Mouse (Mus musculus) MEL (cell line): ENCODE results near the gene Tyrobp. TPM values are rescaled to one million over a fixed set of nuclear protein-coding genes. Genes with fewer than 3 reads are reported as not detected.

Experiments used
- DNase-seq: peaks from one replicate; pipeline ENCODE4 v3.0.0; 2011; ENCODE audit warnings: low read depth, low spot score
- H3K27ac ChIP-seq: 2 replicates; pipeline ENCODE4 v1.5.1; 2012; ENCODE audit warnings: low read depth, mild to moderate bottlenecking, control low read depth, low read length, moderate library complexity; ENCODE audit not compliant: control insufficient read depth
- H3K27me3 ChIP-seq, 2 experiments: fragments of 150-350 bp in 1 of 2; sonication (generic) in 1 of 2; 2 replicates each; pipeline ENCODE4 v1.6.1; 2012; ENCODE audit warnings: low read length in 2 of 2, mild to moderate bottlenecking in 2 of 2, improper control_type of control experiment in 1 of 2, moderate library complexity in 1 of 2; ENCODE audit not compliant: insufficient read depth in 2 of 2, control insufficient read depth in 1 of 2
- H3K36me3 ChIP-seq, 2 experiments: 2 replicates each; pipeline ENCODE4 v1.6.1; 2012 to 2014; ENCODE audit warnings: low read length in 2 of 2, improper control_type of control experiment in 1 of 2, inconsistent platforms in 1 of 2, mild to moderate bottlenecking in 1 of 2; ENCODE audit not compliant: insufficient read depth in 2 of 2, control insufficient read depth in 1 of 2
- H3K4me1 ChIP-seq, 2 experiments: fragments of 150-350 bp in 1 of 2; sonication (generic) in 1 of 2; 2 replicates each; pipeline ENCODE4 v1.6.1; 2012; ENCODE audit warnings: low read length in 2 of 2, improper control_type of control experiment in 1 of 2, mild to moderate bottlenecking in 1 of 2; ENCODE audit not compliant: insufficient read depth in 2 of 2, control insufficient read depth in 1 of 2
- H3K4me3 ChIP-seq, 2 experiments: fragments of 150-350 bp in 1 of 2; sonication (generic) in 1 of 2; 2 replicates each; pipeline ENCODE4 v1.5.1; 2012; ENCODE audit warnings: low read depth in 2 of 2, low read length in 2 of 2, mild to moderate bottlenecking in 2 of 2, moderate library complexity in 2 of 2, control low read depth in 1 of 2, improper control_type of control experiment in 1 of 2; ENCODE audit not compliant: control insufficient read depth in 1 of 2, insufficient read depth in 1 of 2
- H3K79me2 ChIP-seq: 2 replicates; pipeline ENCODE4 v1.6.1; 2012; ENCODE audit warnings: mild to moderate bottlenecking, low read length, moderate library complexity; ENCODE audit not compliant: control insufficient read depth, poor library complexity, insufficient read depth
- H3K9ac ChIP-seq: 2 replicates; pipeline ENCODE4 v1.6.1; 2012; ENCODE audit warnings: low read depth, mild to moderate bottlenecking, control low read depth, low read length, moderate library complexity; ENCODE audit not compliant: control insufficient read depth, poor library complexity, severe bottlenecking
- H3K9me3 ChIP-seq: fragments of 150-350 bp; sonication (generic); replicated peaks from 2 replicates; pipeline ENCODE4 v1.6.1; 2012; ENCODE audit warnings: mild to moderate bottlenecking, low read length, improper control_type of control experiment, moderate library complexity; ENCODE audit not compliant: insufficient read depth
- BHLHE40 ChIP-seq: IDR thresholded peaks from 2 replicates; pipeline ENCODE4 v1.6.1; 2012; ENCODE audit warnings: low read depth, mild to moderate bottlenecking, inconsistent platforms, low read length, improper control_type of control experiment, borderline replicate concordance
- CHD1 ChIP-seq: IDR thresholded peaks from 2 replicates; pipeline ENCODE4 v1.6.1; 2012; ENCODE audit warnings: low read depth, mild to moderate bottlenecking, inconsistent platforms, low read length, improper control_type of control experiment
- CHD2 ChIP-seq: IDR thresholded peaks from 2 replicates; pipeline ENCODE4 v1.6.1; 2011; ENCODE audit warnings: low read length, improper control_type of control experiment
- CTCF ChIP-seq, 3 experiments: IDR thresholded peaks in 2 of 3; conservative IDR thresholded peaks in 1 of 3; 2 replicates each; pipeline ENCODE4 v1.5.1; 2011 to 2012; ENCODE audit warnings: low read length in 3 of 3, low read depth in 2 of 3, mild to moderate bottlenecking in 2 of 3, improper control_type of control experiment in 1 of 3, inconsistent platforms in 1 of 3, mixed read lengths in 1 of 3, moderate library complexity in 1 of 3; ENCODE audit not compliant: control insufficient read depth in 1 of 3, insufficient read depth in 1 of 3, poor library complexity in 1 of 3, severe bottlenecking in 1 of 3
- E2F4 ChIP-seq: IDR thresholded peaks from 2 replicates; pipeline ENCODE4 v1.6.1; 2011; ENCODE audit warnings: low read depth, low read length, improper control_type of control experiment, borderline replicate concordance
- ELF1 ChIP-seq: IDR thresholded peaks from 2 replicates; pipeline ENCODE4 v1.6.1; 2014; ENCODE audit warnings: low read depth, mild to moderate bottlenecking, inconsistent platforms, low read length, improper control_type of control experiment, moderate library complexity
- EP300 ChIP-seq, 2 experiments: IDR thresholded peaks; 2 replicates each; pipeline ENCODE4 v1.6.1; 2011; ENCODE audit warnings: improper control_type of control experiment in 2 of 2, low read length in 2 of 2, low read depth in 1 of 2, mild to moderate bottlenecking in 1 of 2
- ETS1 ChIP-seq: IDR thresholded peaks from 2 replicates; pipeline ENCODE4 v1.6.1; 2012; ENCODE audit warnings: low read depth, mild to moderate bottlenecking, inconsistent platforms, low read length, improper control_type of control experiment, moderate library complexity
- GATA1 ChIP-seq: IDR thresholded peaks from 2 replicates; pipeline ENCODE4 v1.6.1; 2011; ENCODE audit warnings: low read depth, low read length, improper control_type of control experiment
- JUND ChIP-seq: IDR thresholded peaks from 2 replicates; pipeline ENCODE4 v1.6.1; 2011; ENCODE audit warnings: low read depth, mild to moderate bottlenecking, improper control_type of control experiment, low read length
- KAT2A ChIP-seq: conservative IDR thresholded peaks from 2 replicates; pipeline ENCODE4 v1.6.1; 2012; ENCODE audit warnings: low read depth, low read length, improper control_type of control experiment, inconsistent platforms
- MAFK ChIP-seq: IDR thresholded peaks from 2 replicates; pipeline ENCODE4 v1.6.1; 2011; ENCODE audit warnings: low read depth, mild to moderate bottlenecking, low read length, improper control_type of control experiment, borderline replicate concordance
- MAZ ChIP-seq: IDR thresholded peaks from 2 replicates; pipeline ENCODE4 v1.6.1; 2012; ENCODE audit warnings: low read depth, mild to moderate bottlenecking, inconsistent platforms, low read length, improper control_type of control experiment
- MEF2A ChIP-seq: IDR thresholded peaks from 2 replicates; pipeline ENCODE4 v1.6.1; 2014; ENCODE audit warnings: low read depth, mild to moderate bottlenecking, inconsistent platforms, low read length, improper control_type of control experiment; ENCODE audit not compliant: poor library complexity, insufficient replicate concordance, severe bottlenecking; ENCODE audit errors: extremely low read depth
- MXI1 ChIP-seq: IDR thresholded peaks from 2 replicates; pipeline ENCODE4 v1.6.1; 2011; ENCODE audit warnings: mild to moderate bottlenecking, low read depth, low read length, improper control_type of control experiment
- MYB ChIP-seq: IDR thresholded peaks from 2 replicates; pipeline ENCODE4 v1.6.1; 2011; ENCODE audit warnings: mild to moderate bottlenecking, low read depth, low read length, improper control_type of control experiment
- MYC ChIP-seq: IDR thresholded peaks from 2 replicates; pipeline ENCODE4 v1.6.1; 2011; ENCODE audit warnings: low read depth, mild to moderate bottlenecking, low read length, improper control_type of control experiment, moderate library complexity
- NELFE ChIP-seq: IDR thresholded peaks from 2 replicates; pipeline ENCODE4 v1.6.1; 2011; ENCODE audit warnings: low read depth, low read length, improper control_type of control experiment
- NRF1 ChIP-seq: IDR thresholded peaks from 2 replicates; pipeline ENCODE4 v1.6.1; 2014; ENCODE audit warnings: low read depth, mild to moderate bottlenecking, inconsistent platforms, low read length, improper control_type of control experiment, moderate library complexity; ENCODE audit not compliant: poor library complexity, insufficient read depth, severe bottlenecking
- POLR2A ChIP-seq, 2 experiments: IDR thresholded peaks; 2 replicates each; pipeline ENCODE4 v1.6.1; 2011 to 2012; ENCODE audit warnings: low read length in 2 of 2, mild to moderate bottlenecking in 2 of 2, control low read depth in 1 of 2, improper control_type of control experiment in 1 of 2, low read depth in 1 of 2, moderate library complexity in 1 of 2; ENCODE audit not compliant: control insufficient read depth in 1 of 2, insufficient read depth in 1 of 2, poor library complexity in 1 of 2
- POLR2AphosphoS2 ChIP-seq: IDR thresholded peaks from 2 replicates; pipeline ENCODE4 v1.6.1; 2011; ENCODE audit warnings: low read length, improper control_type of control experiment
- POLR2AphosphoS5 ChIP-seq: IDR thresholded peaks from 2 replicates; pipeline ENCODE4 v1.6.1; 2012; ENCODE audit warnings: low read depth, borderline replicate concordance, mild to moderate bottlenecking, inconsistent platforms, low read length, moderate library complexity, mixed read lengths
- RCOR1 ChIP-seq: IDR thresholded peaks from 2 replicates; pipeline ENCODE4 v1.6.1; 2012; ENCODE audit warnings: low read depth, mild to moderate bottlenecking, inconsistent platforms, low read length, improper control_type of control experiment
- SMC3 ChIP-seq: IDR thresholded peaks from 2 replicates; pipeline ENCODE4 v1.6.1; 2011; ENCODE audit warnings: low read depth, low read length, improper control_type of control experiment
- TAL1 ChIP-seq: IDR thresholded peaks from 2 replicates; pipeline ENCODE4 v1.6.1; 2012; ENCODE audit warnings: mild to moderate bottlenecking, inconsistent platforms, low read length, moderate library complexity, mixed read lengths
- TBP ChIP-seq: IDR thresholded peaks from 2 replicates; pipeline ENCODE4 v1.8.0; 2011; ENCODE audit warnings: low read depth, low read length, improper control_type of control experiment
- USF1 ChIP-seq: IDR thresholded peaks from 2 replicates; pipeline ENCODE4 v1.6.1; 2014; ENCODE audit warnings: low read depth, mild to moderate bottlenecking, inconsistent platforms, low read length, improper control_type of control experiment, moderate library complexity
- USF2 ChIP-seq, 2 experiments: IDR thresholded peaks; 2 replicates each; pipeline ENCODE4 v1.6.1; 2011 to 2012; ENCODE audit warnings: improper control_type of control experiment in 2 of 2, low read length in 2 of 2, borderline replicate concordance in 1 of 2, inconsistent platforms in 1 of 2, low read depth in 1 of 2, mild to moderate bottlenecking in 1 of 2; ENCODE audit not compliant: insufficient read depth in 1 of 2
- polyA plus RNA-seq, 2 experiments: library from polyadenylated mRNA; stranded (reverse) in 1 of 2; unstranded in 1 of 2; fragments of >175 nt in 1 of 2; fragments of >200 nt in 1 of 2; gene quantifications; 2 replicates each; pipeline versions ENCODE4 v1.2.1 to v1.2.4; 2012; ENCODE audit warnings: low replicate concordance in 2 of 2, low read depth in 1 of 2; ENCODE audit not compliant: insufficient read length in 2 of 2, insufficient read depth in 1 of 2, missing spikeins in 1 of 2
- total RNA-seq: library from RNA; depleted of rRNA; stranded (reverse); fragments of 300-350 nt; gene quantifications from 2 replicates; pipeline ENCODE4 v1.2.3, GENCODE M21; 2012

Tyrobp gene
- total and polyA plus RNA-seq, 3 experiments = 2.8 to 13.6 TPM; not detected in 1

- no peak overlapping the region for H3K9ac ChIP-seq
- no peaks in the 10 kb centered on the region for H3K9me3 ChIP-seq
- no peak overlapping the region for H3K4me3 ChIP-seq
- no peaks in the 10 kb centered on the region for H3K36me3 ChIP-seq
- TF ChIP-seq USF2 (IDR thresholded peaks at IDR 0.05; ENCODE audit: borderline replicate concordance in 1 of 2, insufficient read depth in 1 of 2, low read depth in 1 of 2, low read length in 2 of 2) = no peak
- TF ChIP-seq POLR2AphosphoS5 = no peak
- no peak for TF ChIP-seq BHLHE40
- TF ChIP-seq KAT2A = no peak
- no peak for TF ChIP-seq POLR2AphosphoS2
- TF ChIP-seq MAFK = no peak
- TF ChIP-seq JUND = no peak
- no peak for TF ChIP-seq NRF1
- no peak for TF ChIP-seq MEF2A
- no peak for TF ChIP-seq MXI1
- TF ChIP-seq CTCF (IDR thresholded peaks at IDR 0.05 in 2 of 3, conservative IDR thresholded peaks at IDR 0.05 in 1 of 3; ENCODE audit: control insufficient read depth in 1 of 3, insufficient read depth in 1 of 3, low read depth in 2 of 3, low read length in 3 of 3, poor library complexity in 1 of 3, severe bottlenecking in 1 of 3) = no peak
- TF ChIP-seq TAL1 = no peak
- no peak for TF ChIP-seq SMC3
- TF ChIP-seq RCOR1 = no peak
- no peak for TF ChIP-seq ETS1
- no peak for TF ChIP-seq NELFE
- TF ChIP-seq GATA1 = no peak
- TF ChIP-seq E2F4 = no peak
- no peak overlapping the region for H3K27ac ChIP-seq
- no peak for DNase-seq
- H3K4me1 ChIP-seq = no peaks in the 10 kb centered on the region
- H3K79me2 ChIP-seq = no peaks in the 10 kb centered on the region
- H3K27me3 ChIP-seq = peaks cover 0 to 1% of the 10 kb centered on the region in 2 experiments; a peak in 3 of 4 replicates
These were observed 45.9 kb downstream of the Tyrobp start for GRCm38 (mm10) chr7:30459484-30459883.

- no peak for DNase-seq
- TF ChIP-seq MYB = no peak
- TF ChIP-seq POLR2AphosphoS2 = no peak
- TF ChIP-seq USF1 = no peak
- TF ChIP-seq TAL1 = no peak
- TF ChIP-seq POLR2A (IDR thresholded peaks at IDR 0.05; ENCODE audit: control insufficient read depth in 1 of 2, insufficient read depth in 1 of 2, low read depth in 1 of 2, low read length in 2 of 2, poor library complexity in 1 of 2) = no peak
- no peak for TF ChIP-seq BHLHE40
- no peak for TF ChIP-seq EP300 (IDR thresholded peaks at IDR 0.05; ENCODE audit: low read depth in 1 of 2, low read length in 2 of 2)
- TF ChIP-seq ELF1 = no peak
- TF ChIP-seq MAFK = no peak
- no peak for TF ChIP-seq TBP
- no peak for TF ChIP-seq MEF2A
- no peak for TF ChIP-seq CHD2
- no peak for TF ChIP-seq MXI1
- no peak for TF ChIP-seq MAZ
- no peak for TF ChIP-seq NELFE
- no peak for TF ChIP-seq MYC
- TF ChIP-seq JUND = no peak
- no peak for TF ChIP-seq CTCF (IDR thresholded peaks at IDR 0.05 in 2 of 3, conservative IDR thresholded peaks at IDR 0.05 in 1 of 3; ENCODE audit: control insufficient read depth in 1 of 3, insufficient read depth in 1 of 3, low read depth in 2 of 3, low read length in 3 of 3, poor library complexity in 1 of 3, severe bottlenecking in 1 of 3)
- TF ChIP-seq E2F4 = no peak
- TF ChIP-seq CHD1 = no peak
- TF ChIP-seq, all 39 proteins: peak for 0
- no peak overlapping the region for H3K27ac ChIP-seq
- H3K79me2 ChIP-seq = no peaks in the 10 kb centered on the region
- no peaks in the 10 kb centered on the region for H3K36me3 ChIP-seq
- H3K4me1 ChIP-seq = no peaks in the 10 kb centered on the region
- H3K9me3 ChIP-seq = no peaks in the 10 kb centered on the region
- H3K4me3 ChIP-seq = no peak overlapping the region
- H3K9ac ChIP-seq = no peak overlapping the region
- H3K27me3 ChIP-seq = peaks cover 0 to 1% of the 10 kb centered on the region in 2 experiments
These were observed 50.0 kb downstream of the Tyrobp start for GRCm38 (mm10) chr7:30463568-30463967.
